Mouse (Mus musculus): Measurements from ENCODE around the gene Rack1. TPM values are rescaled to one million over a fixed set of nuclear protein-coding genes. Genes with fewer than 3 reads are reported as not detected.
A peak's percentile ranks its signal among the peaks of the same experiment; 100 is the strongest.

Rack1 gene
- total and polyA plus RNA-seq, 3 experiments: 3,744 to 6,330 (median 5,265) TPM

GRCm38 (mm10) chr11:48788311-48789089, 11.6 kb upstream of the Rack1 start (continued):
- TF ChIP-seq TBP (conservative IDR thresholded peaks at IDR 0.05; ENCODE audit: low read depth, low read length) (no peak), MYC (IDR thresholded peaks at IDR 0.05; ENCODE audit: low read depth, low read length) (no peak; the same call in 1 of the 2 replicates), POLR2AphosphoS2 (IDR thresholded peaks at IDR 0.05; ENCODE audit: low read depth, low read length) (no peak), ZC3H11A (IDR thresholded peaks at IDR 0.05; ENCODE audit: low read depth, low read length) (no peak)

- no peak overlapping the region for H3K4me3 ChIP-seq (replicated peaks in 1 of 3; ENCODE audit: low read depth in 2 of 3, low read length in 2 of 3, poor library complexity in 1 of 3)
- DNase-seq (ENCODE audit: extremely low read depth): no peak
- H3K27me3 ChIP-seq (replicated peaks): no peaks in the 10 kb centered on the region
- H3K4me2 ChIP-seq (ENCODE audit: insufficient read depth, low read depth, poor library complexity, severe bottlenecking): 0 out of 2 replicates have a peak overlapping the region, but pooled peaks have one; percentile 92
- H3K9me3 ChIP-seq (replicated peaks; ENCODE audit: low read length): no peaks in the 10 kb centered on the region
- peaks cover 4 to 23% of the 10 kb centered on the region in 2 experiments for H3K4me1 ChIP-seq (ENCODE audit: control insufficient read depth in 1 of 2, insufficient read depth in 2 of 2)
- no peak overlapping the region for H3K9ac ChIP-seq (ENCODE audit: insufficient read depth, low read depth)
- H3K36me3 ChIP-seq (replicated peaks in 1 of 2; ENCODE audit: control insufficient read depth in 1 of 2, insufficient read depth in 1 of 2, low read length in 1 of 2): peaks cover 4 to 17% of the 10 kb centered on the region in 2 experiments
- dilution Hi-C loops (cut with MboI; ENCODE audit: extremely low pct_ligation_motif_present, extremely low pct_unique_long_range_greater_than_20kb, low sequenced_read_pairs) (no loop called here), in situ Hi-C loops (cut with MboI; ENCODE audit: low pct_ligation_motif_present, low pct_unique_long_range_greater_than_20kb, low sequenced_read_pairs) (loop anchor here (5.0 to 10.0 kb wide), 2 partner anchors 68 to 476 kb away; no protein-coding TSS in a partner anchor)
- no peaks in the 10 kb centered on the region for H3K79me2 ChIP-seq (replicated peaks; ENCODE audit: control insufficient read depth, extremely low read depth, insufficient read depth, poor library complexity, severe bottlenecking)
- TF ChIP-seq JUN (IDR thresholded peaks at IDR 0.05; ENCODE audit: insufficient read depth, low read depth, low read length) (no peak), IRF4 (IDR thresholded peaks at IDR 0.05; ENCODE audit: low read depth, low read length) (no peak), ZNF384 (IDR thresholded peaks at IDR 0.05; ENCODE audit: low read depth, low read length) (no peak), MAFK (IDR thresholded peaks at IDR 0.05; ENCODE audit: insufficient replicate concordance, low read length) (no peak), POLR2A (IDR thresholded peaks at IDR 0.05; ENCODE audit: low read depth, low read length) (no peak), UBTF (IDR thresholded peaks at IDR 0.05; ENCODE audit: low read depth, low read length) (no peak), JUND (conservative IDR thresholded peaks at IDR 0.05; ENCODE audit: low read depth, low read length) (no peak), MXI1 (IDR thresholded peaks at IDR 0.05; ENCODE audit: low read depth, low read length) (no peak), MAX (IDR thresholded peaks at IDR 0.05; ENCODE audit: low read length) (no peak), ZC3H11A (IDR thresholded peaks at IDR 0.05; ENCODE audit: low read depth, low read length) (no peak), TBP (conservative IDR thresholded peaks at IDR 0.05; ENCODE audit: low read depth, low read length) (no peak), CHD2 (IDR thresholded peaks at IDR 0.05; ENCODE audit: low read length) (no peak), POLR2AphosphoS2 (IDR thresholded peaks at IDR 0.05; ENCODE audit: low read depth, low read length) (no peak)
- H3K27ac ChIP-seq (ENCODE audit: insufficient read depth, low read depth): no peak overlapping the region
These were observed 10.9 kb upstream of the Rack1 start for GRCm38 (mm10) chr11:48789215-48789614.

GRCm38 (mm10) chr11:48789973-48790823, 9.9 kb upstream of the Rack1 start:
- Histone ChIP-seq H3K79me2 (replicated peaks; ENCODE audit: control insufficient read depth, extremely low read depth, insufficient read depth, poor library complexity, severe bottlenecking) (no peaks in the 10 kb centered on the region), H3K27me3 (replicated peaks) (no peaks in the 10 kb centered on the region), H3K9ac (ENCODE audit: insufficient read depth, low read depth) (no peak overlapping the region; the same call in 1 of the 2 replicates), H3K36me3 (replicated peaks in 1 of 2; ENCODE audit: control insufficient read depth in 1 of 2, insufficient read depth in 1 of 2, low read length in 1 of 2) (peaks cover 4 to 23% of the 10 kb centered on the region in 2 experiments), H3K27ac (ENCODE audit: insufficient read depth, low read depth) (no peak overlapping the region), H3K4me3 (replicated peaks in 1 of 3; ENCODE audit: low read depth in 2 of 3, low read length in 2 of 3, poor library complexity in 1 of 3) (no peak overlapping the region), H3K4me1 (ENCODE audit: control insufficient read depth in 1 of 2, insufficient read depth in 2 of 2) (peaks cover 4 to 23% of the 10 kb centered on the region in 2 experiments), H3K9me3 (replicated peaks; ENCODE audit: low read length) (no peaks in the 10 kb centered on the region), H3K4me2 (ENCODE audit: insufficient read depth, low read depth, poor library complexity, severe bottlenecking) (peak overlapping the region; percentile 44)
- DNase-seq (ENCODE audit: extremely low read depth): peak; percentile 88
- dilution Hi-C loops (cut with MboI; ENCODE audit: extremely low pct_ligation_motif_present, extremely low pct_unique_long_range_greater_than_20kb, low sequenced_read_pairs): no loop called here
- in situ Hi-C loops (cut with MboI; ENCODE audit: low pct_ligation_motif_present, low pct_unique_long_range_greater_than_20kb, low sequenced_read_pairs): loop anchor here (5.0 to 10.0 kb wide), 2 partner anchors 67 to 475 kb away; no protein-coding TSS in a partner anchor
- TF ChIP-seq MYC (IDR thresholded peaks at IDR 0.05; ENCODE audit: low read depth, low read length) (no peak), MAZ (IDR thresholded peaks at IDR 0.05; ENCODE audit: low read depth, low read length) (peak; percentile 54; the same call in 1 of the 2 replicates), TCF12 (IDR thresholded peaks at IDR 0.05; ENCODE audit: low read depth, low read length) (peak; percentile 48; the same call in 1 of the 2 replicates), POLR2A (IDR thresholded peaks at IDR 0.05; ENCODE audit: low read depth, low read length) (no peak), E2F4 (IDR thresholded peaks at IDR 0.05; ENCODE audit: insufficient replicate concordance, low read depth, low read length) (no peak), ZKSCAN1 (IDR thresholded peaks at IDR 0.05; ENCODE audit: borderline replicate concordance, low read depth, low read length) (no peak), UBTF (IDR thresholded peaks at IDR 0.05; ENCODE audit: low read depth, low read length) (no peak), USF2 (conservative IDR thresholded peaks at IDR 0.05; ENCODE audit: low read depth, low read length) (no peak), RAD21 (IDR thresholded peaks at IDR 0.05; ENCODE audit: low read depth, low read length) (peak; percentile 61), ZMIZ1 (IDR thresholded peaks at IDR 0.05; ENCODE audit: low read depth, low read length) (no peak), ZNF384 (IDR thresholded peaks at IDR 0.05; ENCODE audit: low read depth, low read length) (peak; percentile 30; the same call in 1 of the 2 replicates), NELFE (IDR thresholded peaks at IDR 0.05; ENCODE audit: low read depth, low read length) (0 out of 2 replicates have a peak, but pooled peaks have one; percentile 18), RCOR1 (conservative IDR thresholded peaks at IDR 0.05; ENCODE audit: low read depth, low read length) (no peak), MAFK (IDR thresholded peaks at IDR 0.05; ENCODE audit: insufficient replicate concordance, low read length) (no peak), CHD1 (IDR thresholded peaks at IDR 0.05; ENCODE audit: low read depth, low read length) (no peak), POLR2AphosphoS2 (IDR thresholded peaks at IDR 0.05; ENCODE audit: low read depth, low read length) (no peak), ZC3H11A (IDR thresholded peaks at IDR 0.05; ENCODE audit: low read depth, low read length) (peak; percentile 30; the same call in 1 of the 2 replicates)
